Mouse (Mus musculus): ENCODE measurements around the gene Brd4.
"Not testable (repeated sequence)": the region's sequence is repeated elsewhere in the genome, so short reads cannot be mapped to it uniquely, and the experiment has no call there.

Brd4 gene

DNA sequence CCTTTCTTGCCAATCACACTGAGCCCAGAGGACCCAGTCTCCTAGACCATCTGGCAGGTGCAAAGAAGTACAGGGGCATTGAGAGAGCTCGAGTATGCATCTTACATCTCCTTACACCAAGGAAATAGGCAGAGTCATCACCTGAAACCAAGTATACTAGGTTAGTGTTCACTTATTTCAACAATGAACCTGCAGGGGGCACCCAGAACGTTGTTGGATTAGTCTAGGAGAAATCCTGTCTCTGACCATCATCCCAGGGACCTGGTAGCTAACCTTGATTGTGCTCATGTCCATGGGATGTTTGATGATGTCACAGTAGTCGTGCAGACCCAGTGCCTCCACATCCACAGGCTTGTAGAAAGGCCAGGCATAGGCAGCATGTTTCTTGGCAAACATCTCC lies 63.6 kb downstream of the Brd4 start:
- peak; percentile 28 to 36 for DNase-seq

DNA sequence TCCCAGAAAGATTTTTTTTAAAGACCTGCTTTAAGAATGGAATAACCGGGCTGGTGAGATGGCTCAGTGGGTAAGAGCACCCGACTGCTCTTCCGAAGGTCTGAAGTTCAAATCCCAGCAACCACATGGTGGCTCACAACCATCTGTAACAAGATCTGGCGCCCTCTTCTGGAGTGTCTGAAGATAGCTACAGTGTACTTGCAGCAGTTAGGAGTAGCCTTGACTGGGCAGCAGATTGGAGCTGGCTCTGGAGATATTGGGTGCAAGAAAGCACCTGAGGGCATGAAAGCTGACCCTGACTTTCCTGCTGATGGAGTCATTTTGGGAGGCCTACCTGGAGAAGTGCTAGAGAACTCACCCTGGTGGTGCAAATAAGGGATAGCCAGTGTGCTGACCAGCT lies 68.9 kb downstream of the Brd4 start:
- not testable (repeated sequence) for DNase-seq

DNA sequence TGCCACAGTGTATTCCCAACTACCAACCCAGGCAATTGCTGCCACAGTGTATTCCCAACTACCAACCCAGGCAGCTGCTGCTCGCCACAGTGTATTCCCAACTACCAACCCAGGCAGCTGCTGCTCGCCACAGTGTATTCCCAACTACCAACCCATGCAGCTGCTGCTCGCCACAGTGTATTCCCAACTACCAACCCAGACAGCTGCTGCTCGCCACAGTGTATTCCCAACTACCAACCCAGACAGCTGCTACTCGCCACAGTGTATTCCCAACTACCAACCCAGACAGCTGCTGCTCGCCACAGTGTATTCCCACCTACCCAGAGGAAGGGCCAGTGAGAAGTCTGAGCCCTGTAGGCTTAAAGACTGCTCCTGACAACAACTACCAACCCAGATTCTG lies 73.0 kb downstream of the Brd4 start:
- not testable (repeated sequence) for DNase-seq

DNA sequence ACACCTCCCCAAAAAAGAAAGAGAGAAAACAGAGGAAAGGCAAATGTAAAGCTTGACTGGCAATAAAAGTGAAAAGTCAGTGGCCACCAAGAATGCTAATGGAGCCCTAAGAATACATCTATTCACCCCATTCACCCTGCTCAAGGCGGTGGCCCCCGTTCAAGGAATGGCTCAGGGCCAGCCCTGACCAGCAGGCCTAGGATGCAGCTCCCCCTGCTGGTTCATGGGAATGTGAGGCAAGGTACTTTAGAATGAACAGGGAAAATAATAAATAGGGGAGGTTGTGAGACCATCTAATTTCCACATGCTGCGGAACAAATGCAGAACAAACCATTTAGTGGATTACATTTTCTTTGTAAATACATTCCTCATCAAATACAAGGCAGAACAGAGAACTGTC lies 74.8 kb downstream of the Brd4 start:
- DNase-seq: peak; percentile 87 to 88

DNA sequence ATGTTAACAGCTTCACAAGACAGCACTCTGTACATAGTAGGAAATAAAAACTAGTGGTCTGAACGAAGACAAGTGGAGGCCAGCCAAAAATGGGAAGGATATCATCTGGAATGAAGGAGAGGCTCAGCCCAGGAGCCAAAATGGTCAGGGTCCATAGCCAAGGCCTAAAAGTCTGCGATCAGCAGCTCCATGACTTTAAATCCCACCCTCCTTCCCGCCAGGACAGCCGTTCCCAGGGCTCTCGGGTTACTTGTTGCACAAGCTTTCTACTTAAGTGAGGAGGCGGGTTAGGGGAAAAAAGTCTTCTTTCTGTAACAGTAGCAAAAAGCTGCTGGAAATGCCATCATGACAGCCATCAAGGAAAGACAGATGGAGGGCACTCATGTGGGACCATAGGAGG lies 75.4 kb downstream of the Brd4 start:
- DNase-seq: no peak

DNA sequence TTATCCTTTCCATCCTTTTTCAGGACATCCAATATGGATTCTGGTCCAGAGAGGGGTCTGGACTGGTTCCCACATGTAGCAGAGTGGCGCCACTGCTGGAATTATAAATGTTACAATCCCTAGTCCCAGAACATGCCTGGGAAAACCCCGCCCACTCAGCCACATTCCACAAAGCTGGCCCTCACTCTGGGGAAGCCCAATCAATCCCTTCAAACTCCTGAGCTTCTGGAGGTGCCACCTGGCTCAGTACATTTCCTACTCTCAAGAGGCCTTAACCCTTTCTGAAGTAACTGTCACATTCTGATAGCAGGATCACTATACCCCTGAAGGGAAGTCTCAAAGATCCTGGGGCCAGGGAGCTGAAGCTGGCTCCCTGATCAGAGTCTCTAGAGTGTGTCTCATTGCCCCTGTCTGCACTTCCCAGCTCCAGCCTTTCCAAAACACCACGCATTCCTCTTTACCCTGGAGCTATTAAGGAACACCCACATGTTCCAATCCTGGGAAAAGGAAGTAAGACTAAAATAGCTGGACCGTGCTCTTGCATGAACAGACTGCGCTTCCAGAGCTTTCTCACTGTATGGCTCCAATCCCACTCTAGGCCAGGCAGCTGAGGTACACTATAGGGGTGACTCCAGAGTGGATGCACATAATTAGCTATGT lies 76.8 kb downstream of the Brd4 start:
- peak in 1 of 2 experiments; percentile 25 for DNase-seq

DNA sequence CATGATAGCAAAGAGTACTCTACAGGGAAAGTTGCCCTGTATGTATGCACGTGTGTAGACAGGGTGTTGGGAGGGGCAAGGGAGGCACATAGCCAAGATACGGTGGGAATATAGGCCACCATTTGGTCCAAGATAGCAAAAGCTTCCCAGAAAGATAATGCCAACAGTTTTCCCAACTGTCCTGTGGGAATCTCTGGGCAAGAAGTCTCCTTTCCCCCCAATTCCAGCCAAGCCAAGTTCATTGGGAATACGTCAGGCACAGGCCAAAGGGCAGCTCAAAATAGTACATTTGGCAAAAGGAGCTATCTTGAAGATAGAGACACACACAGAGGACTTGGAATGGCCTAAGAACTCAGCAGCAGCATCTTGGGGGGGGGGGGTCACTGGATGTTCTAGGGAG lies 79.2 kb downstream of the Brd4 start:
- DNase-seq: no peak

DNA sequence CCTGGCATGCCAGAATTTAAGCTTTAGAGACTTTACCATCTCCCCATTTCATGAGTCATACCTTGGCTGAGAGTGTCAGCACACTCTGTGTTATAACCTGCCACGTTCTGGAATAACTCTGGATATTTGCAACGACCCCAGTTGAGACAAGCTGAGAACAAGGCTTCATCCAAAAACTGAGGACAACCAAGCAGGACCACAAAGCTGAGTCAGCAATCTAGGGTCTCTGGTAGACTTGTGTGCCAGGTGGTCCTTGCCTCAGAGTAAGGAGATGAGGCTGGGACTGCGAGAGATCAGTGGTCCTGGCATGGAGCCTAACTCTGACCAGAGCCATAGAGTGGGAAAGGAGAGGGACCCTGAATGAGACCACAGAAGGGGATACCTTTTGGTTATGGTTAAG lies 81.5 kb downstream of the Brd4 start:
- peak in 1 of 2 experiments; percentile 23 for DNase-seq

DNA sequence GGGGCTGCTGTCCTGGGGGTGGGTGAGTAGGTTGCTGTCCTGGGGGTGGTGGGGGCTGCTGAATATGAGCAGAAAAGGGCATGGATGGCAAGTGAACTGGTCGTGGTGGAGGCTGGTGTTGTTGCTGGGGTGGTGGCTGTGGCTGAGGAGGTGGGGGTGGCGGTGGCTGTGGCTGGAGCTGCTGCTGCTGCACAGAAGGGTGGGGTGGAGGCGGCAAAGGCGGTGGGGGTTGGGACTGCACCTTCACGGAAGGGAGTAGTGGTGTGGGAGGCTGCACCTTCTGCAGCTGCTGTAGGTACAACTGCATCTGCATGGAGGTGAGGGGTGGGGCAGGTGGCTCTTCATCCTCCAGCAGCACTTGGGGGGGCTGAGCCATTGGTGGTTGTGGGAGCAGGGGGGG lies 83.4 kb downstream of the Brd4 start:
- no peak for DNase-seq

DNA sequence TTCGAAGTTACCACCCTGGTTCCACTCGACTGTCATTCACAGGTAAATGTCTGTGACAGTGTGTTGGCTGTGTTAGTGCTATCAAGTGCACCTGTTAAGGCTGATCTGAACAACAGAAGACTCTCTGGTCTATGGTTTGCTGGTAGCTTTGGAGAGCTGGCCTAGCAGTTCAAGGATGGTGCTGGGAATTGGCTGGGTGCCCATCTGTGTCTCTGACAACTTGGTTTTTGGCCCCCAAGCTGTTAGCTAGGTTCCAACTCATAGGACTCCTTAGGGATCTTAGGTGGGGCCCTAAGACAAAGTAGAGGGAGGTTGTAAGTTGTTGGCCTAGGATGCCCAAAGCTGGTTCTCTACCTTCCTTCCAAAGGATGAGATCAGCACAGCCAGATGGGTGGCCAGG lies 84.7 kb downstream of the Brd4 start:
- DNase-seq: peak; percentile 35 to 42

DNA sequence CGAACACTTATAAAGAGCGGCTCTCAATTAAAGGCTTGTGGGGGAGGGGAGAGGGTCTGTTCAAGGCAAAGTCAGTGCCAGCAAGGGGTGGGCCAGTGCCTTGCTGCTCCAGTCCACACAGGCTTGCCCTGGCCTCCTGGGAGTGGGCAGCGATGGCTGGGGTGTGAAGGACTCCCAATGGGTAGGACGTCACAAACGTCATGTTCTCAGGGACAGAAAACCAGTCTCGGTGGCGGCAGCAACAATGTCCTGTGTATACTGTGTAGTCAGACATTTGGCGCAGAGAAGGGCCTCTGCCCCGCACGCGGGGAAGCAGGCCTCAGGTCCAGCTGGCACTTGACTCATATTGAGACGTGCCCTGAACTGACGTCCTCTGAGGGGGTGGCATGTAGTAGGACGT lies 87.4 kb downstream of the Brd4 start:
- peak; percentile 60 to 67 for DNase-seq

DNA sequence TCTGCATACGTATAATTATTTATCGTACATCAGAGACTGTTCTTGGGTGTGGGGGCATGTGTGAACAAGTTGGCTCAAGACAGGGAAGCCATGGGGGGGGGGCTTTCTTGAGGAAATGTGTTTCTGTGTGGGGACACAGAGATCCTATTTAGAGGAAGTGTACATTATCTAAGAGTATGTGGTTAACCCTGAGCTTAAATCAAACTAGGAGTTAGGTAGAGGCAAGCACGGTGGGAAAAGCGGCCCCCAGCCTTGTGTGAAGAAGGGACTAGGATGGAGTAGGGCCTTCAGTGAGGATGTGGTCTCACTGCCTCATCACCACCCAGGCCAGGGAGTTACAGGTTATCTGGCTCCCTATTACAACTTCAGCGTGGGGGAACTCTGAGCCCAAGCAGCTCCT lies 88.8 kb downstream of the Brd4 start:
- DNase-seq: no peak

DNA sequence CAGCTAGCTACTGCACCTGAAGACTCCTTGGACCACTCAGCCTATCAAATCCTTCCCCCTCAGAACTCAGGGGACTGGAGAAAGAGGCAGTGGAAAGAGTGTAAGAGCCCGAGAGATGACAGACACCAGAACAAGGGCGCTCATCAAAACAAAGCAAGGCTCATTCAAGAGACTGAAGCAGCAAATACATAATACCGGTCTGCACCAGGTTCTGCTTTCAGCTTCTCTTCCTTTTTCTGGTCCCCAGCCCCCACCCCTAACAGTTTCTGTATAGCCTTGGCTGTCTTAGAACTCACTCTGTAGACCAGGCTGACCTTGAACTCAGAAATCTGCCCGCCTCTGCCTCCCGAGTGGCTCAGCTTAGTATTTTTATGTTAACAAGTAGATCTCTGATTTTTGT lies 91.5 kb downstream of the Brd4 start:
- no peak for DNase-seq

DNA sequence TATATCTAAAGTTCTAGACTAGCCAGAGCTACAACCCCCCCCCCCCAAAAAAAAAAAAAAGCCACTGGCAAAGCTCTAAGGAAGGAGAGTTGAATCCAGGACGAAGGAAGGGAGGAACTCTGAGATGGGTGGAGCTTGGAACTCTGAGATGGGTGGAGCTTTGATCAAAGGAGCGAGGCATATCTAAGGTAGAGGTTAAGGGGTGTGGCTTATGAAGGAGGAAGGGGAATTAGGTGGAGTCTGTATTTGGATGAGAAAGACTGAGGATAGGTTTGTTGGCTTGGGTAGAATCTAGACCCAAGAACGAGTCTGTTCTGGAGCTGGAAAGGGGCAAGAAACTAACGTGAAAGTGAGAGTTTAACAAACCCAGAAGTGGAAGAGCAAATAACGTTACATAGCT lies 94.7 kb downstream of the Brd4 start:
- DNase-seq: no peak

DNA sequence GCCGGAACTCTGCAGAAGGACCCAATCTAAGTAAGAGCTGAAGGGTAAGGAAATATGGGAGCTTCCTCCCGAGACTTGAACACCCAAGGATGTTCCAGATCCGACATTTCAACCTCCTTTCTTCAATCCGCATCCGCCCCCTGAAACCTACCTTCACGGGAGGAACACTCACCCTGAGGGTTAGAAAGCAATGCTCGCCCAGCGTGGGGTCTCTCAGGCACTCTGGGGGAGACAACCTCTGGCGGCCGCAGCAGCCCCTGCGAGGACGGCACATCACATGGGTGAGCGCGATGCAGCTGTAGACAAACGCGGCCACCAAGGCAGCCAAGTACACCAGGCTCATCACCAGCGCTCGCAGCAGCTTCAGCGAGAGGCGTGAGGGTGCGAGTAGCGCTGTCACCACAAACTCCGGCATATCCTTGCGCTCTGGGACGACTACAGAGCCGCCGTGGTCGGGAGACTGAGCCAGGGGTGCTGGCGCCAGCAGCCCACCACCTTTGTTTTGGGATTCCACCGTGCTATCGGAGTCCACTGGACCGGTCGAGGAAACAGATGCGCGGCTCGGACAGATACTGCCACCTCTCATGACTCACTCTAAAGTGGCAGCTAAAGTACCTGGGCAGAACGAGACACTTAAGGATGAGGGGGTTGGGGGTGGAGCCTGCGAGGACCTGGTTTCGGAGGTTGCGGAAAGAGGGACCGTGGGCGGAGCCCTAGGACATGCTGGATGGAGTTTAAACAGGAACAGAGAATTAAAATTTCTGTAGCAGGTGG lies 95.5 kb downstream of the Brd4 start, which contains the start of gene Ephx3:
Gene Ephx3 (minus strand): TSS at position 687 of the 774 bp plus-strand sequence.
- DNase-seq: peak in 1 of 2 experiments; percentile 25

DNA sequence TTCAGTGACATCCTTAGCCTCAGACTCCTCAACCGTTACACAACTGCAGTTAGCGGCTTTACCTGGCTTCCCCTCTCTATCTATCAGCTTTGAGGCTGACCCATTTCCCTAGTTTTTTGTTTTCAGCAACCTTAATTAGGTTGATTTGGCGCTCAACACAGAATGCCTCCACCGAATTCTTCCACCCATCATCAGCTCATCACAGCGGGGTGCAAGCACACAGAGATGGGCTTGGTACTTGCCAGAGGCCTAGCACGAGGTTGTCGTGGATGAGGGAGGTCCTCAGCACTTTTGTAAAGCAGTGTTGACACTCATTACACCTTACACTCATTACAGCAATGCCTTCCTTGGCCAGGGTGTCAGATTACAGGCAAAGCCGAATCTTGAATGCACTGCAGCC lies 101.5 kb downstream of the Brd4 start:
- DNase-seq: no peak

DNA sequence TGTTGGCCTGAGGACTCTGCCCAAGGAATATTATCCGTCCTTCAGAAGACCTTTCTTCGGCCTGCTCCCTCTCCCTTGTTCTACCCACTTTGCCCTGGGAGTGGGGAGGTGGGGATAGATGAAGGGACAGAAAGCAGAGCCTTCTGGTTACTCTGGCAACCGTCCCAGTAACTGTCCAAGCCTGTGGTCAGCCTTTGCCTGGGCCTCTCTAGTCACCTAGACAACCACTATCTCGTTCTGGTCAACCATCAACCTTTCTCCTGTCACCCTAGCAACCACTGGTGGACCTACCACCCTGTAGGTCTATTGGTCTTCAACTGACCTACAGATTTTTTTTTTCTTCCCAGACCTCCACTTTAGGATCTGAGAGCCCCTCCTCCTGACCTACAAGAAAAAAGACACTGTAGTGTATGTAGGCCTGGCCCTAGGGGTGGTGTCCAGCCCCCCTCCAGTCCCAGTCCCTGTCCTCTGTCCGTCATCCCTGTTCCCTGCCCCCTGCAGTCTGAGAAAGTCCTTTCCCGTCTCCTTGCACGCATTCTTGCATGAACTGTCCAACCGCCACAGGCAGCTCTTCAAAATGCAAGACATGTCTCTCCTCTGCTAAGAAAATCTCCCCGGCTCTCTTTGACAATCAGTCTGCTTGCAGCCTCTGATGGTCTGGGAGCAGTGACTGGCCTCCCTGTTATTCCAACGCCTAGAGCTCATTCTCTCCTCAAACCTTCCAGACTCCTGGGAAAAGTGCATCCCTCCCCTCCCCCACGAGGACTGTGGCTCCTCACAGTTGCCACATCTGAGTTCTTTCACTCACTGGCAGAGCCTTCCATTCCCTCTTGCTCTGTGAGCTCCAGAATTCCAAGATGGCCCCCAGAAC lies 104.7 kb downstream of the Brd4 start:
- peak; percentile 66 to 68 for DNase-seq

DNA sequence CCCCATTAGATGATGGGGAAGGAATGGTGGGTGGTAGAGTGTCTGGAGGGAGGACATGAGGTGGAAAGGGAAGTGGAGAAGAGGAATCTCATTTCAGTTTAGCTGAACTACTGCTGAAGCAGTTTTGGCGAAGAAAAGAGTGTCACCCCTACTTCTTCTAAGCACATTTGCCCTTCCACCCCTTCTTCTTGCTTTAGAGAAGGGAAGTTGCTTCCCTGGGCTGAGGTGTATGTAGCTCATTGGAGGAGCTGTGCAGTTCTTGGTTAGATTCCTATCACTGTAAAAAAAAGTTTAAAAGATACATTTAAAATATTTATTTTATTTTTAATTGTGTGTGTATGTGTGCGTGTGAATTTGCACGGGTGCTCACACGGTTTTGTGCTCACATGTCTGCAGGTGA lies 107.6 kb downstream of the Brd4 start:
- no peak for DNase-seq

DNA sequence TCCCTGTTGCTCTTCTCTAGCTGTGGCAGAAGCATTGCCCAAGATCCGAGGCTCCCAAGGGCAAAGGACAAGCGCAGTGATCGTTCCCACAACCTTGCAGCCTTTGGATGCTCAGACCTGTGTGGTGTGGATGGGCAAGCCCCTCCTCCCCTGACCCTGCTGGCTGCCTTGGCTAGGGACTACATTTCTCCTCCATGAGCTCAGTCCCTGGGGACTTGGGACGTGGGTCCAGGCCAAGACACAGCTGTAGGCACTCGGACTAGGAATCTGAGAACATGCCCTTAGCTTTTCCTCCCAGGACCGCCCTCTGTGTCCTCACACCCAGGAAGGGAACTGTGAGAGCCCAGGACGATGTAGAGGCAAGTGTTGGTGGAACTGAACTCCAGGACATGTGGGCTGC lies 111.4 kb downstream of the Brd4 start:
- peak; percentile 30 to 42 for DNase-seq

DNA sequence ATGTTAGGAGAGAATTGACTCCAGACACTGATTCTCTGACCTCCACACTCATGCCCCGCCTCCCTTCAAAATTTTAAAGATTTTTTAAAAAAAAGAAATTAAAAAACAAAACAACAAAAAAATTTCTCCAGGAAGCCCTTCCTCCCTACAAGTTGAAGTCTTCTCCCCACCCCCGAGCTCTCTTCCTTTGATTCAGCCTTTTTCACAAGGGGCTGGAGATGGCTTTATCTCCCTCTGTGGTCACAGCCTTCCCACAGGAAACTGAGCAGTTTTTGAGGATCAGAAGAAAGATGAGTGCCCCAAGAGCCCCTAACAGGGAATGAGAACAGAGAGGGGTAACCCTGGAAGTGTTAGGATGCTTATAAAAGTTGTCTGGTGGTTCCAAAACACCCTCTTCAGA lies 112.0 kb downstream of the Brd4 start:
- no peak for DNase-seq

DNA sequence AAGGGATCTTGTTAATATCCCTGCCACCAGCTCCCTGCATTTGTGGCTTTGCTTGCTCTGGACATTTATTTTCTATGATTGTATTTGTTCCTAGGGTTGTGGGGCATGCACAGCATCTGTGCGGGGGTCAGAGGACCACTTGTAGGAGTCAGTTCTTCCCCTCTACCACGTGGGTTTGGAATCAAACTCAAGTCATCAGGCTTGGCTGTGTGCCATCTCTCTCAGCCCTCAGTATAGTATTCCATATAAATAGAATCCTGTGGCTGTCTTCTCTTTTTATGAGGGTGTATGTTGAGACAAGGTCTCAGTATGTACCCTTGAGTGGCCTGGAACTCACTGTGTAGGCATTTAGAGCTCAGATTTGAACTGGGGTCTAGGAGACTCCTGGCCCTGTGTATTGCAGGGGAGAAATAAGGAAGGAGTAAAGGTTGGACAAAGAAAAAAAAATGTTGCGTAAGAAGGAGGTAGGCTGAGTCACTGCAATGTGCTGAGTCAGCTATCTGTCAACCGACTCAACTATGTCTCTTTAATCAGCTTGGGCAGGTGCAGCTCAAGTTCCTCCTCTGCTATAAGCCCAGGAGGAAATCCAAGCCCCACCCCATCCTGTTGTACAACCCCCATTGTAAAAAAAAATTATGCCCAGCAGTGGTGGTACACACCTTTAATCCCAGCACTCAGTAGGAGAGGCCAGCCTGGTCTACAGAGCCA lies 114.8 kb downstream of the Brd4 start:
- no peak for DNase-seq

DNA sequence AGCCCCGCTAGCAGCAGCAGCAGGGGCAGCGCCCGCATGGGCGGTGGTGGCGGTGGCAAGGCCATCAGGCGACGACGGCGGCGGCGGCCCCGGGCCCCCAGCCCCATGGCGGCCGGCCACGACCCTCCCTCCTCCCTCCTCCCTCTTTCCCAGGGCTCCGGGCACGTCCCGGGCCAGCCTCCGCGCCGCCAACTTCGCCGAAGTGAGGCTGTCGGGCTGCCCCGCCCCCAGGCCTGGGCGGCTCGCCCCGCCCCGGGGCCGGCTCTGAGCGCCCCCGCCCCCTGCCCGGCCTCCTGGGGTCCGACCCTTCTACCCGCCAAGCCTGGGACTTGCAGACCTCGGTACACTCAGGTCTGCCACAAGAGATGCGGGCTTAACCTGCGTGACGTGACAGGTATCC lies 117.8 kb downstream of the Brd4 start, which contains the start of gene Notch3:
Gene Notch3 (minus strand): TSS at position 166 of the 400 bp plus-strand sequence.
- DNase-seq: peak; percentile 57 to 73

Data from cerebellum, postnatal 10 days (tissue).